Mouse (Mus musculus) olfactory bulb, adult 2 months (tissue): Measurements from ENCODE around the gene Cfd. TPM values are rescaled to one million over a fixed set of nuclear protein-coding genes. Genes with fewer than 3 reads are reported as not detected.

Experiments used
- H3K27ac ChIP-seq: fragments of 200-500 bp; 2 replicates; pipeline ENCODE4 v1.5.1; 2012; ENCODE audit warnings: low read depth, low read length; ENCODE audit not compliant: insufficient read depth
- H3K4me1 ChIP-seq: fragments of 200-500 bp; 2 replicates; pipeline ENCODE4 v1.6.1; 2012; ENCODE audit warnings: low read length; ENCODE audit not compliant: control insufficient read depth, insufficient read depth
- H3K4me3 ChIP-seq: fragments of 200-500 bp; 2 replicates; pipeline ENCODE4 v1.5.1; 2012; ENCODE audit warnings: mild to moderate bottlenecking, low read depth, low read length, moderate library complexity; ENCODE audit not compliant: insufficient read depth
- CTCF ChIP-seq: fragments of 200-500 bp; IDR thresholded peaks from 2 replicates; pipeline ENCODE4 v1.5.1; 2012; ENCODE audit warnings: low read depth, mild to moderate bottlenecking, low read length, moderate library complexity; ENCODE audit not compliant: insufficient read depth
- POLR2A ChIP-seq: fragments of 200-500 bp; IDR thresholded peaks from 2 replicates; pipeline ENCODE4 v1.6.1; 2012; ENCODE audit warnings: mild to moderate bottlenecking, low read depth, low read length, moderate library complexity; ENCODE audit not compliant: insufficient read depth
- WGBS: fragments of 180-500 bp; shearing (Covaris S2); methylation state at CpG from one replicate; pipeline ENCODE4 v1.1.7; 2018; 5-methylcytosine and 5-hydroxymethylcytosine counted together
- polyA plus RNA-seq: library from polyadenylated mRNA; stranded (reverse); fragments of >200 nt; gene quantifications from 2 replicates; pipeline ENCODE4 v1.2.4, GENCODE M21; 2012; ENCODE audit warnings: low replicate concordance; ENCODE audit not compliant: missing spikeins, insufficient read depth, insufficient read length

The Cfd gene
- polyA plus RNA-seq, 1 experiment: not detected

- Histone ChIP-seq H3K4me1 (peaks cover 61% of the 10 kb centered on the region), H3K27ac (no peak overlapping the region), H3K4me3 (no peak overlapping the region)
- WGBS: 52% methylated on average over 11 of the region's 11 CpGs
- TF ChIP-seq POLR2A (no peak), CTCF (no peak)
Measured at GRCm38 (mm10) chr10:79859116-79859515, 31.5 kb upstream of the Cfd start.

GRCm38 (mm10) chr10:79860079-79860911, 30.4 kb upstream of the Cfd start:
- peaks cover 67% of the 10 kb centered on the region for H3K4me1 ChIP-seq
- H3K4me3 ChIP-seq: no peak overlapping the region
- TF ChIP-seq POLR2A (no peak), CTCF (no peak)
- H3K27ac ChIP-seq: no peak overlapping the region
- 88% methylated on average over 26 of the region's 26 CpGs for WGBS

- TF ChIP-seq POLR2A (no peak), CTCF (no peak)
- WGBS: 60% methylated on average over 25 of the region's 25 CpGs
- Histone ChIP-seq H3K4me1 (peaks cover 60% of the 10 kb centered on the region), H3K4me3 (no peak overlapping the region), H3K27ac (no peak overlapping the region)
Measured at GRCm38 (mm10) chr10:79861230-79862048, 29.2 kb upstream of the Cfd start.

GRCm38 (mm10) chr10:79862049-79862788, 28.4 kb upstream of the Cfd start:
- 61% methylated on average over 23 of the region's 23 CpGs for WGBS
- Histone ChIP-seq H3K27ac (no peak overlapping the region), H3K4me1 (peaks cover 53% of the 10 kb centered on the region), H3K4me3 (no peak overlapping the region)
- TF ChIP-seq CTCF (no peak), POLR2A (no peak)

- H3K4me1 ChIP-seq: peaks cover 46% of the 10 kb centered on the region
- WGBS: 58% methylated on average over 10 of the region's 10 CpGs
- H3K4me3 ChIP-seq: no peak overlapping the region
- TF ChIP-seq CTCF (no peak), POLR2A (no peak)
- no peak overlapping the region for H3K27ac ChIP-seq
Measured at GRCm38 (mm10) chr10:79862925-79863324, 27.7 kb upstream of the Cfd start.

GRCm38 (mm10) chr10:79864351-79865188, 26.1 kb upstream of the Cfd start:
- Histone ChIP-seq H3K4me3 (no peak overlapping the region), H3K4me1 (peaks cover 32% of the 10 kb centered on the region), H3K27ac (no peak overlapping the region)
- TF ChIP-seq CTCF (no peak), POLR2A (no peak)
- WGBS: 51% methylated on average over 10 of the region's 10 CpGs

GRCm38 (mm10) chr10:79865189-79865601, 25.5 kb upstream of the Cfd start:
- 59% methylated on average over 12 of the region's 12 CpGs for WGBS
- no peak for TF ChIP-seq CTCF
- no peak for TF ChIP-seq POLR2A
- H3K27ac ChIP-seq: no peak overlapping the region
- H3K4me1 ChIP-seq: peaks cover 28% of the 10 kb centered on the region
- no peak overlapping the region for H3K4me3 ChIP-seq

- Histone ChIP-seq H3K4me3 (no peak overlapping the region), H3K27ac (no peak overlapping the region), H3K4me1 (peaks cover 23% of the 10 kb centered on the region)
- WGBS: 72% methylated on average over 19 of the region's 19 CpGs
- TF ChIP-seq CTCF: no peak
- TF ChIP-seq POLR2A: no peak
Measured at GRCm38 (mm10) chr10:79865801-79866295, 24.8 kb upstream of the Cfd start.
